Mouse (Mus musculus) left cerebral cortex, postnatal 4 days (tissue): Measurements from ENCODE around the gene Pou6f2. TPM values are rescaled to one million over a fixed set of nuclear protein-coding genes. Genes with fewer than 3 reads are reported as not detected.

Experiments used
- DNase-seq: peaks from one replicate; pipeline ENCODE4 v3.0.0-alpha.2; 2022
- intact Hi-C: fragments of 180-260 bp; cut with DNase I; formaldehyde crosslinking; loops from one replicate; pipeline ENCODE4 v1.15.1; 2025
- total RNA-seq, 2 experiments: library from RNA; stranded (reverse); gene quantifications; 2 replicates each; pipeline ENCODE4 v1.2.3; 2021

Pou6f2 gene
- total RNA-seq = 1 to 10 TPM; 7.6 to 8.5 TPM

DNA sequence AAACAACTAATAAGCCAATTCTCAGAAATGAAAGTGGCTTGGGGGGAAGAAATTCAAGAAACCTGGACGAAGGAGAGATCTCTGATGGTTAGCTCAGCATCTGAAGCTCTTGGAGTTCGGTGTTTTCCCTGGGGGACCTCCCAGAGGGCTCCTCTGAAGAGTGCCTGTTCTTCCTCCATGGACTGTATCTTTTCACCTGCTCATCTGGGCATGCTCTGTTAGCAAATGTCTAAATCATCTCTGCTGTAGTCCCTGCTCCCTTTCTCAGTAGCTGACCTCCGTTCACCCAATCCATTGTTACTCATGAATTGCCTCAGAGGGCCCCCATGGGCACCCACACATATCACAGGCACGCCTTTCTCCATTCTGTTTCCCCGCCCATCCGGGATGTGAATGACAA, at the start of gene Pou6f2:
TSS of gene Pou6f2 (minus strand) at position 101 of the 400 bp plus-strand sequence.
- no peak for DNase-seq
- intact Hi-C loops = no loop called here

- no peak for DNase-seq
- intact Hi-C loops = no loop called here
Observed at GRCm38 (mm10) chr13:18439858-18440257, 42.4 kb upstream of the Pou6f2 start.

DNA sequence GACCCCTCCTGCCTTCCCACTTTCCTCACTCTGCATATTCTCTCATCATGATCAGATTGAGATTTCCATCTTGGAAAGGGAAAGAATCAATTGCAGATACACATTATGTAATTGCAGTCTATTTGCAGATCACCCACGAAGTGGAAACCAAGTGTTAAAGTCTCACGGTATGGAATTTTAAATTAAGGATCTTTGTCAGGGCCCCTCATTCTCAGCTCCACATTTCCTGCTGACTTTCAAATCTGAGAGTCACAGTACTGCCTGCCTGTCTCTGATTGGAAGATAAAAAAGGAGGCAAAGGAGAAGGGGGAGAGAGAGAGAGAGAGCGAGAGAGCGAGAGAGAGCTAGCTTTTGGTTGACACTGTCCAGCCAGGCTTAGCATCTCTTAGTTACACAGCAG, 9.8 kb downstream of the Pou6f2 start:
- intact Hi-C loops = no loop called here
- DNase-seq = no peak

- intact Hi-C loops = no loop called here
- no peak for DNase-seq
Observed at GRCm38 (mm10) chr13:18363373-18363772, 34.1 kb downstream of the Pou6f2 start.

GRCm38 (mm10) chr13:18344580-18345333, 52.7 kb downstream of the Pou6f2 start:
- intact Hi-C loops = no loop called here
- DNase-seq = no peak

- intact Hi-C loops = no loop called here
- no peak for DNase-seq
Observed at GRCm38 (mm10) chr13:18338910-18339501, 58.5 kb downstream of the Pou6f2 start.

- DNase-seq = no peak
- intact Hi-C loops = no loop called here
Observed at GRCm38 (mm10) chr13:18338022-18338421, 59.5 kb downstream of the Pou6f2 start.

DNA sequence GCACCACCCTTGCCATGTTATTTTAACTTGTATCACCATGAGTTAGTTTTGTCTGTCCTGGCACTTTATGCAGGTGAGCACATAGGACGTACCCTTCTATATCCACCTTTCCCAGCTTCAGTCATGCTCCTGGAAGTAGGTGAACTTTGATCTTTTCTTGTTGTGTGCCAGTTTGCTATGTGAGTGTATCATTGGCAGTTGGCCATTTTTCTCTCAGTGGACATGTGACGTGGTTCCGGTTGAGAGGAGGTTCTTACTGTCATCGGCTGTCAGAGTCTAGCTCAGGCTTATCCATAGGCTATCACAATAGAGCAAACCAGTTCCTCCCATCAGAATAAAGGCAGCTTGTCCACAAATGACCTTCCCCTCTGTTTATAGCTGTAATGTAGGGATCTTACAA, 63.5 kb downstream of the Pou6f2 start:
- no peak for DNase-seq
- intact Hi-C loops = no loop called here

DNA sequence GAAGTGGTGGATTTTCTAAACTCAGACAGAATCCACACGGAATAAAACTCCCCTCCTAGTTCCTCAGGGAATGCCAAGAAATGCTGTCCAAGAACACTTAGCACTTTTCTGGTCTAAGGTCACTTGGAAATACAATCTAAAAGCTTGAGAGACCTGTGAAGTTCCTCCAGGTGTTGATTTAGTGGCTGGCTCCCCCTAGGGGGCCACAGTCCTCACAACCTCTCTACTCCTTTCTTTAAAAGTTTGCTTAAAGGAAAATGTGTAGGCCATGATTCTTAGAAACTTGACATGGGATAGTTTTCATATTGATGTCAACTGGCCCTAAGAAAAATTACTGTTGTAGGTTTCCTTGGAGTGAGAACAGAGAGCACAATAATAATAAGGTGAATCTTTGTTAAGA, 64.9 kb downstream of the Pou6f2 start:
- DNase-seq = no peak
- intact Hi-C loops = no loop called here

GRCm38 (mm10) chr13:18323980-18324678, 73.4 kb downstream of the Pou6f2 start:
- DNase-seq = no peak
- intact Hi-C loops = no loop called here

GRCm38 (mm10) chr13:18323407-18323806, 74.1 kb downstream of the Pou6f2 start:
- no peak for DNase-seq
- intact Hi-C loops = no loop called here

- peak; percentile 2 for DNase-seq
- intact Hi-C loops = no loop called here
Observed at GRCm38 (mm10) chr13:18312613-18313012, 84.9 kb downstream of the Pou6f2 start.

DNA sequence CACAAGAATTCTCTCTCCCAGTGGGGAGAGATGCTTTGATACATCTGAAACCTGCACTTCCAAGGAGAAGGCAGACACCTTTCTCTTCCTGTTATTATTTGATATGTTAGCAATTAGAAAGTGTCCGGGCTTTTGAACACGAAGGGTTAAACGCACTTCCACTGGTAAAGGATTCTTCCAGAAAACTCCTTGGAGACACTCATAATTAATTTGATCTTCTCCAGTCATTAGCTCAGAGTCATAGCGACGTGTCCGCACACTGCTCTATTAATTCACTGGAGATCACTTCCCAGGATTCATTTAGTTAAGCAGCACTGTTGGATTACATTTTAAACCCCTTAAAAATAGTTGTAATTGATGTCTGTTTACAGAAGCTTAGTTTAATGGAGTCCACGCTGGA, 88.5 kb downstream of the Pou6f2 start:
- DNase-seq = no peak
- intact Hi-C loops = no loop called here

DNA sequence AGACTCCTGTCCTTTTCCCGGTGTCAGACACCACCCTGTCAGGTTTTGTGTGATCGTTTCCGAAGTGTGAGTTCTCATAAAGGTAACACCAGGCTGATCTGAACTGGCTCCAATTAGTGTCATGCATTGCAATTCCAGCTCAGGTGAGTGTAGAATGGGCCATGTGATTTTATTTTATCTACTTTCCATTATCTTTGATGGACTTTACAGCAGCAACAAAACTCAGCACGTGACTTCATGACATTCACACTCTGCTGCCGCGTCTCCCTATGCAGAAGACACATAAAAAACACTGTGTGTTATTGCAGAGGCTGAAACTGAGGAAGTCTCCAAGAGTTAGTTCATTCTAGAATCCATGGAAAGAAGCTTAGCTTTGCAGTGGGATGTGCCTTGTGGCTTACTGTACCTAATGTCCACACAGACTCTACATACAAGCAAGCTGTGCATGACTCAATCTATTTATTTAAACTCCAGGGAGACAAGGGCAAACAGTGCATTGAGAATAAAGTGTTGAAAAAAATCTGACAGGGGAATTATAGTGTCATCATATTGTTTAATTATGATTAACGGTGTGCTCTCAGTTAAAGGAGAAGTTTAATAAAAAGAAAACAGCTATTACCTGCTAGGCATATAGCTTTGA, 90.9 kb downstream of the Pou6f2 start:
- intact Hi-C loops = no loop called here
- no peak for DNase-seq

- no peak for DNase-seq
- intact Hi-C loops = no loop called here
Observed at GRCm38 (mm10) chr13:18299966-18300365, 97.5 kb downstream of the Pou6f2 start.

- intact Hi-C loops = no loop called here
- no peak for DNase-seq
Observed at GRCm38 (mm10) chr13:18293438-18293837, 104.0 kb downstream of the Pou6f2 start.

DNA sequence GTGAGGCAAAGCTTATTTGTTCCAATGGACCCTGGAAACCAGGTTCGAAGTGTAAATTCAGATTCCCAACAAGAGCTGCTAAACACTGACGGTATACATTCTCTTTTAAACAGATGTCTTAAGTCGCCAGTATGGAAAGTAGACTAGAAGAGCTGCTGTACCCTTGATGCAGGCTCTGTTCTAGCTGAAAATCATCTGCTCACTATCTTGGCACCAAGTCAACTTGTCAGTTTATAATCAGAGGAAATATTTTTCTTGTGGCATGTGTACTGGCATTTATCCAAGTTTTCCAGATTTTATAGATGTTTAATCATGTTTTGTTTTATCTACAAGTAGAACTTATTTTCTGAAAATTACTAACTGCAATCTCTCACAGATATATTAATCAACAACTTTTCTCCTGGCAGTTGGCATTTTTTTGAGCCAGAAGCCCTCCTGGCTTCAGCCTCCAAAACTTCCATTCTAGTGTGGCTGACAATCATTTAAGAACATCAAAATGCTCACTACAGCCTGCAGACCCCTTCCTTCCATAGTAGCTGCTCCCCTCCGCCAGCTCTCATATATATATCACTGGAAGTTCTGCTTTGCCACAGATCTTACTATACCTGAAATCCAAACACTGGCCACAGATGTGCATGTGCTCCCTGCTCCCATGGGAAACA, 107.1 kb downstream of the Pou6f2 start:
- no peak for DNase-seq
- intact Hi-C loops = no loop called here

DNA sequence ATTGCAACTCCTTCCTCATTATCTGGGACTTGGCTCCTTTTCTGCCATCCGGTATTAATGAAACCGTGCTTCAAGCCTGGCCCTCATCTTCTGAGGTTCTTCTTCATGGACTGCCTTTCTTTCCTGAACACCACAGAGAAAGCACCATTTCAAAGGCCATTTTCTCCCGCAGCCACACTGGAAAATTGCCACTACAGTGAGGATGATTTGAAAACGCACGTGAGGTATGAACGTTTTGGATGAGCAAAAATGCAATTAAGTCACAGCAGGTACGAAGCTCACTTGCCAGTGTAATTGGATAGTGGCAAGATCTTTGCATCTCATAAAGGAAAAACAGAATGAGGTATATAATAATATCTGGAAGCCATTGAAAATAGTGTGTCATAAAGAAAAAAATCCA, 110.0 kb downstream of the Pou6f2 start:
- intact Hi-C loops = no loop called here
- DNase-seq = peak; percentile 52

DNA sequence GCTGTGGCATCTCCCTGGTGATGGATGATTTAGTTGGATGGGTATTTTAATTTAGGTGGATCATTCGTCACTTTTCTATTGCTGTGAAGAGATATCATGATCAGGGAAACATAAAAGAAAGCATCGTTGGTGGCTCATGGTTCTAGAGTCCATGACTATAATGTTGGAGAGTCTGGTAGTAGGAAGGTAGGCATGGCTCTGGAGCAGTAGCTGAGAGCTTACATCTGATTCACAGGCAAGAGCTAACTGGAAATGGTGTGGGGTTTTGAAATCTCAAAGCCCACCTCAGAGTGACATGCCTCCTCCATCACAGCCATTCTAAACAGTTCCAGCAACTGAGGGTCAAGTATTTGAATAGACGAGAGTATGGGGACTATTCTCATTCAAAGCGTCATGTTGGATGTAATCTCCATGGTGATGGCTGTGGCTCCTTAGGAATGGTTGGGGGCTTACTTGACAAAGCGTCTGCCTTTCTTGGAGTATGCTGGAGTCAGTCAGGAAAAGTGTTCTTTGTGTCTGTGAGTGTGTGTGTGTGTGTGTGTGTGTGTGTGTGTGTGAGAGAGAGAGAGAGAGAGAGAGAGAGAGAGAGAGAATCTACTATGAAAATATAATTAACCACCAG, 115.0 kb downstream of the Pou6f2 start:
- no peak for DNase-seq
- intact Hi-C loops = no loop called here

DNA sequence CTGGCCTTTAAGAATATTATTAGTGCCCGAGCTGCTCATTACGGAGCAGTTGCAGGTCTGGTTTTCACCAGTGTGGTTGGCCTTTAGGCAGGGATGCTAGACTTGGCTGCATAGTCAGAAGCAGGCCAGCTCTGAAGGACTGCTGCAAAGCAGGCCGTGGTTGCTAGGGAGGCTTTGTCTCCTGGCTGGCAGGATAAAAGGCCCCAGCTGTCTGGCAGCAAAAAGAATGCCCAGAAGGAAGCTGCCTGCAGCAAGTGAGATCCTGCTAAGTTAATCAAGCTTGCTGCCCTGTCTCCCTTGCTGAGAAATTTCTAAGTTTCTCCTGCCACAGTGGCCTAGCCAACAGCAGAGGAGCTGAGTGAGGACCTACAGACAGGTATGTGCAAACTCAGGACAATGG, 116.4 kb downstream of the Pou6f2 start:
- intact Hi-C loops = no loop called here

GRCm38 (mm10) chr13:18253131-18253530, 144.4 kb downstream of the Pou6f2 start:
- intact Hi-C loops = no loop called here
- no peak for DNase-seq

More for the DNA sequence above, 116.4 kb downstream of the Pou6f2 start:
- DNase-seq = peak; percentile 84
